Mouse (Mus musculus): ENCODE measurements around the gene Sohlh1.

DNA sequence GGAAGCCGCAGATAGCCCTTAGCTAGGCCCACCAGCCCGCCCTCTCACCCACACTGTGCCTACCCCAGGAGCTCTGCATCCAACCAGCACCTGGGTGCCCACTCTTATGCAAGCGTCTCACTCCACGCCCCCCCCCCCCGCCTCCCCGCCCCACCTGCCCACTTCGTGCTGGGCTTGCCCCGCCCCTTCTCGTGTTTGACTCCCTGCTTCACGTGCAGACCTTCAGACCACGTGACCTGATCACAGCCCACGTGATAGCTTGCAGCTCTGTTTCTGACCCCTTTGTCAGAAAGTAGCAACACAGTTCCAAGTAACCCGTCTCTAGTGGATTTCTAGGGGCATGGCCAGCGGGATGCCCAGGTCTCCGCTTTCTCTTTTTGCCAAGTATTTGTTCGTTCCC lies at the start of gene Sohlh1:
- TF ChIP-seq CTCF (IDR thresholded peaks at IDR 0.05; ENCODE audit: low read depth, low read length) (no peak), POLR2A (IDR thresholded peaks at IDR 0.05; ENCODE audit: borderline replicate concordance, low read depth, low read length) (no peak)

All from bone marrow macrophage, adult 2 months (primary cell).